Mouse (Mus musculus) liver, embryonic 14.5 days (tissue): ENCODE data around the gene Ugt2a3.

Experiments
- CTCF ChIP-seq: IDR thresholded peaks from 2 replicates; pipeline ENCODE4 v1.5.1; 2016; ENCODE audit warnings: antibody characterized with exemption, low read depth, control low read depth
- EP300 ChIP-seq: IDR thresholded peaks from 2 replicates; pipeline ENCODE4 v1.6.1; 2016; ENCODE audit warnings: antibody characterized with exemption, low read depth

- TF ChIP-seq EP300 = no peak
- TF ChIP-seq CTCF = no peak
Measured at GRCm38 (mm10) chr5:87335199-87335598, 1.8 kb downstream of the Ugt2a3 start.
